Mouse (Mus musculus) brain, embryonic 14.5 days (tissue): ENCODE measurements at regions not wholly inside any gene's neighbourhood (a gene's known extent, or its start where the extent isn't known, plus 50 kb on each side); places are given as distances from the start of the nearest gene placed in this dataset.

Experiments used
- CTCF ChIP-seq: fragments of 200-500 bp; IDR thresholded peaks from 2 replicates; pipeline ENCODE4 v1.5.1; 2012; ENCODE audit warnings: inconsistent platforms, mild to moderate bottlenecking, moderate library complexity, borderline replicate concordance; ENCODE audit not compliant: insufficient read depth, insufficient read length; ENCODE audit errors: extremely low read depth
- POLR2A ChIP-seq: fragments of 200-500 bp; IDR thresholded peaks from 2 replicates; pipeline ENCODE4 v1.6.1; 2012; ENCODE audit warnings: mild to moderate bottlenecking, inconsistent platforms, borderline replicate concordance; ENCODE audit not compliant: poor library complexity, insufficient read depth, insufficient read length, severe bottlenecking; ENCODE audit errors: extremely low read depth

GRCm38 (mm10) chr7:73608804-73609275, 67.2 kb upstream of the Chd2 start:
- TF ChIP-seq CTCF: no peak
- TF ChIP-seq POLR2A: no peak
